Mouse (Mus musculus) liver, embryonic 12.5 days (tissue): Measurements from ENCODE around the gene Fam178b. TPM values are rescaled to one million over a fixed set of nuclear protein-coding genes. Genes with fewer than 3 reads are reported as not detected.
A peak's percentile ranks its signal among the peaks of the same experiment; 100 is the strongest.
"Not testable (repeated sequence)": the region's sequence is repeated elsewhere in the genome, so short reads cannot be mapped to it uniquely, and the experiment has no call there.

Experiments
- ATAC-seq: fragments of 200-750 bp; cut with Nextera tagmentation; 2 replicates; pipeline ENCODE4 v1.8.0; 2017; ENCODE audit warnings: moderate number of reproducible peaks, mild to moderate bottlenecking, moderate library complexity
- H3K27ac ChIP-seq: fragments of 300-500 bp; sonication (generic); 2 replicates; pipeline ENCODE4 v1.5.1; 2016; ENCODE audit warnings: mild to moderate bottlenecking
- H3K27me3 ChIP-seq: fragments of 300-500 bp; sonication (generic); replicated peaks from 2 replicates; pipeline ENCODE4 v1.6.1; 2016; ENCODE audit warnings: mild to moderate bottlenecking, moderate library complexity
- H3K36me3 ChIP-seq: fragments of 300-500 bp; sonication (generic); 2 replicates; pipeline ENCODE4 v1.6.1; 2016; ENCODE audit warnings: mild to moderate bottlenecking, moderate library complexity
- H3K4me1 ChIP-seq: fragments of 300-500 bp; sonication (generic); 2 replicates; pipeline ENCODE4 v1.6.1; 2016
- H3K4me2 ChIP-seq: fragments of 300-500 bp; sonication (generic); 2 replicates; pipeline ENCODE4 v1.6.1; 2016; ENCODE audit warnings: mild to moderate bottlenecking, moderate library complexity
- H3K4me3 ChIP-seq: fragments of 300-500 bp; sonication (generic); 2 replicates; pipeline ENCODE4 v1.5.1; 2016; ENCODE audit warnings: mild to moderate bottlenecking, moderate library complexity
- H3K9ac ChIP-seq: fragments of 300-500 bp; sonication (generic); 2 replicates; pipeline ENCODE4 v1.6.1; 2016; ENCODE audit warnings: mild to moderate bottlenecking, moderate library complexity
- H3K9me3 ChIP-seq: fragments of 300-500 bp; sonication (generic); replicated peaks from 2 replicates; pipeline ENCODE4 v1.6.1; 2016; ENCODE audit warnings: mild to moderate bottlenecking, moderate library complexity
- WGBS: fragments of 180-500 bp; shearing (Covaris S2); methylation state at CpG from one replicate; pipeline ENCODE4 v1.1.7; 2016; ENCODE audit not compliant: insufficient replicate concordance; 5-methylcytosine and 5-hydroxymethylcytosine counted together
- polyA plus RNA-seq: library from polyadenylated mRNA; unstranded; fragments of >200 nt; fragmentation: Nextera tagmentation; extraction: Ambion mirVana; gene quantifications from 2 replicates; pipeline ENCODE4 v1.2.1, GENCODE M21; 2016

Fam178b gene
- polyA plus RNA-seq, 1 experiment from 2014 or later = not detected

DNA sequence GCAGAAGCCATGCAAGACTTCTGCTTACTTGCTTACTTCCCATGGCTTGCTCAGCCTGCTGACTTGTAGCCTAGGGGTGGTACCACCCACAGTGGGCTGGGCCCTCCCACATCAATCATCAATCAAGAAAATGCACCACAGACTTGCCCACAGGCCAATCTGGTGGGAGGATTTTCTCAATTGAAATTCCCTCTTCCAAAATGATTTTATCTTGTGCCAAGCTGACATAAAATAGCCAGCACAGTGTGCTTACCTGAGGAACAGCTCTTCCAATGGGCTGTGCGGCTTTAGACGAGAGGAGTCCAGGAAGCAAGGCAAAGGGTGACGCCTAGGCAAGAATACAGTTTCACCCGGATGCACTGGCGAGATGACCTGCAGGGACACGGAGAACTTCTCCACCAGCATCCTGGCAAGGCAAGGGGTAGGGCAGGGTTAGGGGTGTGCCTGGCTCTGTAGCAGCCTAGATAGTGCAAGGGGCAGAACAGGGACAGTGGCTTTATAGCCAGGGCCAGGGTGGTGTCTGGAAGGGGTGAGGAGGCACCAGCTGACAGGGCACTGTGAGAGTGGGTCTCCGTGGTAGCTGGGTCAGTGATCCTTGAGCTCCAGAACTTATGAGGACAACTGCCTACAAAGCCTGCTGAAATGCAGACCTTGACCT lies 38.9 kb downstream of the Fam178b start:
- Histone ChIP-seq H3K4me1 (peaks cover 24% of the 10 kb centered on the region), H3K36me3 (no peaks in the 10 kb centered on the region), H3K4me3 (no peak overlapping the region), H3K9ac (no peak overlapping the region), H3K27me3 (0 out of 2 replicates have a peak, but pooled peaks cover 3% of the 10 kb centered on the region), H3K4me2 (no peak overlapping the region), H3K9me3 (no peaks in the 10 kb centered on the region), H3K27ac (no peak overlapping the region)
- no peak; the same call in 1 of the 2 replicates for ATAC-seq
- WGBS = 67% methylated on average over 7 of the region's 7 CpGs

DNA sequence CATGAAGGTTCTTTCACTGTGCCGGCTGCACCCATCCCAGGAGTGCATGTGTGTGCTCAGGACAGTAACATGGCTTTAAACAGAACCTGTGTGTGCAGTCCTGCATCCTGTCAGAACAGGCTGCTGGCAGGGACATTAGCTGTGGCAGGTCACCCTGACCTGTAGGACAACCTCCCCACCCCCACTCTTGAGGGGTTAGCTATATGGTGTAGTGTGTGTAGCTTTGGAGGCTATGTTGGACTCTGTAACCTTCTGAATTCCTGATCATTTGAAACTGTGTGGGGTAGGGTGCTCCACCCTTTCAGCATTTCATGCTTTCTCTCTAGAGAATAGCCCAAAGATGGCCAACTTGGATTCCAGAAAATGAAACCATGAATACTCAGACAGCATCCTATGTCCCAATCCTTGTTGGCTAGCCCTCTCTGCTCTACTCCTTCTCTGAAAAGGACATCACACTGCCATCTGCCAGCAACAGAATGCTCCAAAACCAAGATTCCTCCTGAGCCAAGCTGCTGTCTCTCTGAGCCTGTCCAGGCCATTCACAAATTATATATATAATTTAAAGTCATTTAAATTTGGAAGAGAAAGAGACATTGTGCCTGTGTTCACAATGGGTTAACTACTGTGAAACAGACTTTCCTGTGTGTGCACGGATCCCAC lies 47.0 kb downstream of the Fam178b start:
- 73% methylated on average over 2 of the region's 2 CpGs for WGBS
- peak; percentile 36; the same call in 1 of the 2 replicates for ATAC-seq
- H3K36me3 ChIP-seq = no peaks in the 10 kb centered on the region

DNA sequence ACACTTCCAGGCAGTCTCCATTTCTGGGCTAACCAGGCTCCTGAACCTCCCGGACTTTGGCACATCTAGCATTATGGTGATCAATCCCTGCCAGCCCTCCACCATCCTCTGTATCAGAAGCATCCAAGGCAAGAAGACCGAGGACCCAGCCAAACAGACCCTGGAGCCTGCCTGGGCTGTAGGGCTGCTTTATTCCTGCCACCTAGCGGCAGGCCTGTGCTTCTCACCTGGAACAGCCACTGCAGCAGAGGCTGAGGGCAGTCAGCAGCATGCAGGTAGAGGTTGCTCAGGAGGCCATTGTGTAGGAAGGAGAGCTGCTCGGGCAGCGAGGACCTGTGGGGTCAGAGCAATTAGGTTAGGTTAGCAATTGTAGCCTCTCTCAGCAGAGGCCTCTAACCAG lies 48.0 kb downstream of the Fam178b start:
- no peak overlapping the region for H3K4me3 ChIP-seq
- H3K9ac ChIP-seq = no peak overlapping the region
- ATAC-seq = no peak
- H3K27me3 ChIP-seq = no peaks in the 10 kb centered on the region
- no peaks in the 10 kb centered on the region for H3K36me3 ChIP-seq
- 23% methylated on average over 5 of the region's 5 CpGs for WGBS
- H3K4me2 ChIP-seq = no peak overlapping the region
- no peak overlapping the region for H3K27ac ChIP-seq
- no peaks in the 10 kb centered on the region for H3K9me3 ChIP-seq
- 0 out of 2 replicates have a peak, but pooled peaks cover 3% of the 10 kb centered on the region for H3K4me1 ChIP-seq

More for the DNA sequence above, 47.0 kb downstream of the Fam178b start:
- Histone ChIP-seq H3K9me3 (no peaks in the 10 kb centered on the region), H3K27me3 (no peaks in the 10 kb centered on the region), H3K4me2 (no peak overlapping the region), H3K9ac (no peak overlapping the region), H3K27ac (no peak overlapping the region), H3K4me3 (no peak overlapping the region), H3K4me1 (peaks cover 8% of the 10 kb centered on the region; the same call in 1 of the 2 replicates)

DNA sequence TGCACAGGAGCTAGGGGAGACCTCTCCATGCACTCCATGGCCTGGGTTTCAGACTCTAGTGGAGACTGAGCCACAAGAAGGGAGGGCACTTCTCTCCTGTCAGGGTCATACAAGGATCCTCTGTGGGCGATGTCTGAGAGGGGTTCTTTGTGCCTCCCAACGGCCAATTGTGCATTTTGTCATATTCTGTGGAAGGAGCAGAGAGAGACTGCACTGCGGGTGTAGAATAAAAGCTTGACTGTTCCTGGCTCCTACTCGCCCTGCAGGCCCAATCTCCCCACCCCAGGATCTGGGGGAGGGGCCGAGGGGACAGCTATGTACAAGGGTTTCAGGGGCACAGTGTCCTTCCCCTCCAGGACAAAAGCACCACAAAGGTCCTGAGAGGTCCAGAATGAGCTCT lies 49.1 kb downstream of the Fam178b start:
- no peak for ATAC-seq
- H3K9ac ChIP-seq = no peak overlapping the region
- no peaks in the 10 kb centered on the region for H3K9me3 ChIP-seq
- no peak overlapping the region for H3K4me3 ChIP-seq
- H3K36me3 ChIP-seq = no peaks in the 10 kb centered on the region
- H3K4me1 ChIP-seq = 0 out of 2 replicates have a peak, but pooled peaks cover 3% of the 10 kb centered on the region
- H3K27ac ChIP-seq = no peak overlapping the region
- 53% methylated on average over 5 of the region's 5 CpGs for WGBS
- H3K4me2 ChIP-seq = no peak overlapping the region
- H3K27me3 ChIP-seq = 0 out of 2 replicates have a peak, but pooled peaks cover 2% of the 10 kb centered on the region

DNA sequence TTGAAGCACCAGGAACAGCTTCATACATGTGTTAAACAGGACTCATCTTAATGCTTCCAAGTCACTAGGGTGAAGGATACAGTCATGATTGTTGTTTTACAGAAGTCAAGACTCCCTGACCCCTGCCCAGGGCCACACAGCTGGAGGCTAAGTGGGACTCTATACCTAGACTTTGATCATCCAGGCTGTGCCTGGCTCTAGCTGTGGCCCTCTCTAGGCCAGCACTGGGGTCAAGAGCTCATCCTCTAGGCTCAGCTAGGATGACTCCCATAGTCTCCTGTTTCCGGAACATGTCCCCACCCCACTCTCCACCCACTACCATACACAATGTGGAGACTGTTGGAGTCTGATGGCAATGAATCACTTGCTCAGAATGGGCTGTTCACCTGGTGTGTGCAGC lies 50.1 kb downstream of the Fam178b start:
- H3K27ac ChIP-seq = no peak overlapping the region
- 0 out of 2 replicates have a peak, but pooled peaks cover 2% of the 10 kb centered on the region for H3K27me3 ChIP-seq
- 88% methylated on average over 1 of the region's 1 CpGs for WGBS
- 0 out of 2 replicates have a peak, but pooled peaks cover 3% of the 10 kb centered on the region for H3K4me1 ChIP-seq
- no peak overlapping the region for H3K9ac ChIP-seq
- no peaks in the 10 kb centered on the region for H3K36me3 ChIP-seq
- no peak overlapping the region for H3K4me3 ChIP-seq
- ATAC-seq = no peak
- no peaks in the 10 kb centered on the region for H3K9me3 ChIP-seq
- no peak overlapping the region for H3K4me2 ChIP-seq

DNA sequence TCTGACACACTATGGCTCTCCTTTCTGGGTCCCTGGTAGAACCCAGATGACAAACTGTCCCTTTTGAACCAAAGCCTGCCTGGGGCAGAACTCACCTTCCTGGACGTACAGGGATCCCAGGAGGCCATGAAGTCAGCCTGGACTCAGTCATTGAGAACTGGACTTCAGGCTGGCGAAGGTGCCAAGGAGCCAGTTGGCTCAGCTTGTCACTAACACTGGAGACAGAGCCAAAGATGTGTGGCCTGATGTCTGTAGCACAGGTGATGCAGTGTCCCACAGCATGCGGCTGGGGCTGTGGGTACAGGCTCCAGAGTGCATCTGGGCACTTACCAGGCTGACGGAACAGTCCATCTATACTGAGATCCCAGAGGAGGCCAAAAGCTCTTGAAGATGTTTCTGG lies 50.9 kb downstream of the Fam178b start:
- no peak for ATAC-seq
- H3K36me3 ChIP-seq = no peaks in the 10 kb centered on the region
- H3K9me3 ChIP-seq = no peaks in the 10 kb centered on the region

DNA sequence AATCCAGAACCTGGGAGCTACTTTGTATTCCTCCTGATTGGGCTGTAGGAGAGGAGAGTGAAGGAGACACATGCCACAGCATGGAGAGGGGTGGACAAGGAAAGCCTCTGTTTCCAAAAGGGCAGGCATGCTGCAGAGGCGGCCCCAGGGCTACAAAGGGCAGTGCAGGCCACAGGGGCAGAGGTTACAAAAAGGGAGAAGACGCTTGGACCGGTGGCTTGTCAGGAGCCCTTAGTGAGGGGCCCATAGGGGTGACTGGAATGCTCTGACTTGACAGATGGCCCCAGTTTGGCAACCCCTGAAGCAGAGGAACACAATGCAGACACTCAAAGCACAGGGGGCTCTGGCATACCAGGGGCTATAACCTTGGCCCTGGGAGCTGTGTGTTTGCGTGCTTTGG lies 51.6 kb downstream of the Fam178b start:
- H3K36me3 ChIP-seq = no peaks in the 10 kb centered on the region
- H3K27ac ChIP-seq = no peak overlapping the region
- 59% methylated on average over 4 of the region's 4 CpGs for WGBS
- H3K4me2 ChIP-seq = no peak overlapping the region
- no peak for ATAC-seq
- no peaks in the 10 kb centered on the region for H3K4me1 ChIP-seq
- no peak overlapping the region for H3K4me3 ChIP-seq
- H3K9me3 ChIP-seq = no peaks in the 10 kb centered on the region
- 0 out of 2 replicates have a peak, but pooled peaks cover 2% of the 10 kb centered on the region for H3K27me3 ChIP-seq
- H3K9ac ChIP-seq = no peak overlapping the region

More for the DNA sequence above, 50.9 kb downstream of the Fam178b start:
- H3K27me3 ChIP-seq = 0 out of 2 replicates have a peak, but pooled peaks cover 2% of the 10 kb centered on the region
- no peak overlapping the region for H3K27ac ChIP-seq
- no peak overlapping the region for H3K4me3 ChIP-seq
- whole genome bisulfite sequencing = 82% methylated on average over 4 of the region's 4 CpGs
- no peak overlapping the region for H3K9ac ChIP-seq
- H3K4me1 ChIP-seq = no peaks in the 10 kb centered on the region
- no peak overlapping the region for H3K4me2 ChIP-seq

DNA sequence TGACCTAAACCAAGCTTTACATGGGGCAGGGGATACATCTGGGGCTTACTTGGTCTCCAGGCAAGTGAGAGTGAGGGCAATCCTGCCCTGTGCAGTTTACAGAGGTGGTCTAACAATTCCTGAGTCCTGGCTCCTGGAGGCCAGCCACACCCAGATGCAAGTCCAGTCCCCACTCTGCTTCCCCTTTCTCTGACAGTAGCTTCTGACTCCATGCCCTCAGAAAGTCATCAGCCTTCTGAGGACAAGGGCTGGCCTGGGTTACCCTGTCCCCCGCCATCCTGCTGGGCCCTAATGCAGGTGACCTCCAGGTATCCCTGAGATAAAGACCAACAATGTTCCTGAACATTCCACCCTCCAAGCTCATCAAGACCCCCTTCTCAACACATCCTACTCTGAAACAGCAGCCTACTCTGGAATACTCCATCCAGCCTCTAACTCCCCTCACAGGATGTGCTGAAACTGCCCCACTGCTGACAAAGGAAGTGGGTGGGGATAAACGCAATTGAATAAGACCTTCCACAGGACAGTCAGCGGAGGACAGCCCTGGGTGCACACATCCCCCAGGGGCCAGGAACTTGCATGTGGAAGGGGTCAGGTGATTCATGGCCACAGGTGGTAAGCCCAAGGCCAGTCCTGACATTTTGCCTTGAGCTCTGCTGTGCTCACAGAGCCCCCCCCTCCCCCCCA lies 52.8 kb downstream of the Fam178b start:
- ATAC-seq = no peak
- Histone ChIP-seq H3K27ac (no peak overlapping the region), H3K4me1 (no peaks in the 10 kb centered on the region), H3K36me3 (no peaks in the 10 kb centered on the region), H3K27me3 (0 out of 2 replicates have a peak, but pooled peaks cover 2% of the 10 kb centered on the region), H3K9me3 (no peaks in the 10 kb centered on the region), H3K9ac (no peak overlapping the region), H3K4me3 (no peak overlapping the region), H3K4me2 (no peak overlapping the region)
- 32% methylated on average over 3 of the region's 3 CpGs for WGBS

DNA sequence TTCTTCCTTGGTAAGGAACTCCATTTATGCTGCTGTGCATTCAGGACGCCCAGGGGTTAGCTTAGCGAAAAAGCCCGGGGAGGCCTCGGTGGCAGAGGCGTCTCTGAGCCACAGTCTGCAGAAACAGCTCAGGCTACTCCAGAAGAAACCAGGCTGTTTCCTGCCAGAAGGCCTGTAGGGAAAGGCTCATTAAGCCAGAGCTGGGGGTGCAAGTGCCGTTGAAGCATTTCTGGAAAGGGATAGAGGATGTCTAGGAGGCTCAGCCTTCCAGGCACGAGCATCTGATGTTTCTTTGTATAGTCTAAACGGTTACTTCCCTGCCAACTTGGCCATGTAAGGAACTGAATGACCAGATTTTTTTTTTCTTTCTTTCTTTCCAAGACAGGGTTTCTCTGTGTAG lies 54.4 kb downstream of the Fam178b start:
- Histone ChIP-seq H3K27me3 (0 out of 2 replicates have a peak, but pooled peaks cover 2% of the 10 kb centered on the region), H3K36me3 (no peaks in the 10 kb centered on the region), H3K4me2 (no peak overlapping the region), H3K9me3 (no peaks in the 10 kb centered on the region), H3K27ac (no peak overlapping the region), H3K9ac (no peak overlapping the region), H3K4me1 (no peaks in the 10 kb centered on the region), H3K4me3 (no peak overlapping the region)
- ATAC-seq = no peak
- 54% methylated on average over 8 of the region's 8 CpGs for WGBS

DNA sequence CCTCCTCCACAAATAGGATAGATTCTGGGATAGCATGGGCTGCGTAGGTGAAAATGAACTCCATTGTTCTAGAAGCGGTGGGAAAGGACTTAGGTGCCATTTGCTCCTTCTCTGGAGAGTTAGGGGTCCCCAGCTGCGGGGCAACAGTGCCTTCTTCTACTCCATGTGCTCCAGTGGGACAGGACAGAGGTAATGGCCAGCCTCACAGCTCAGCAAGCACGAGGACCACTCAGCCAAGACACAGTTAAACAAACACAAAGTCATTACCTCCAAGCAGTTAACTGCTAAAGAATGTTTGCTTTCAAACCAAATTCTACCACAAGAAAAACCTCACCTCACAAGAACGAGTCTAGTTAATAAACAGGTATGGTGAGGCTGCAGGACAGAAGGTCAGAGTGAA lies 57.5 kb downstream of the Fam178b start:
- 56% methylated on average over 5 of the region's 5 CpGs for WGBS
- H3K27ac ChIP-seq = no peak overlapping the region
- no peaks in the 10 kb centered on the region for H3K36me3 ChIP-seq
- no peaks in the 10 kb centered on the region for H3K9me3 ChIP-seq
- H3K4me3 ChIP-seq = no peak overlapping the region
- no peak for ATAC-seq
- no peaks in the 10 kb centered on the region for H3K4me1 ChIP-seq
- H3K27me3 ChIP-seq = 0 out of 2 replicates have a peak, but pooled peaks cover 8% of the 10 kb centered on the region
- H3K4me2 ChIP-seq = no peak overlapping the region
- H3K9ac ChIP-seq = no peak overlapping the region

DNA sequence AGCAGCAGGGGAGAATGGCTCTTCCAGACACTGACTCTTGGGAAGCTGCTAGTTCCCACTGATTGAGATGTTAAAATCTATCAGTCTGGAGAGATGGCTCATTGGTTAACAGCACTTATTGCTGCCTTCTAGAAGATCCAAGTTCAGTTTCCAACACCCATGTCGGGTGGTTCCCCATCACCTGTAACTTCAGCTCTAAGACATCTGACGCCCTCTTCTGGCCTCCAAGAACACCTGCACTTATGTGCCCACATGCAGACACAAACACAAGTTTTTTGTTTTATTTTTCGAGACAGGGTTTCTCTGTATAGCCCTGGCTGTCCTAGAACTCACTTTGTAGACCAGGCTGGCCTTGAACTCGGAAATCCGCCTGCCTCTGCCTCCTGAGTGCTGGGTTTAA lies 67.0 kb downstream of the Fam178b start:
- H3K4me2 ChIP-seq, H3K4me1 ChIP-seq, ATAC-seq, H3K36me3 ChIP-seq, H3K9me3 ChIP-seq, H3K27ac ChIP-seq, H3K9ac ChIP-seq, H3K4me3 ChIP-seq: not testable (repeated sequence)
- WGBS = 64% methylated on average over 5 of the region's 5 CpGs
- H3K27me3 ChIP-seq = 0 out of 2 replicates have a peak, but pooled peaks cover 10% of the 10 kb centered on the region

DNA sequence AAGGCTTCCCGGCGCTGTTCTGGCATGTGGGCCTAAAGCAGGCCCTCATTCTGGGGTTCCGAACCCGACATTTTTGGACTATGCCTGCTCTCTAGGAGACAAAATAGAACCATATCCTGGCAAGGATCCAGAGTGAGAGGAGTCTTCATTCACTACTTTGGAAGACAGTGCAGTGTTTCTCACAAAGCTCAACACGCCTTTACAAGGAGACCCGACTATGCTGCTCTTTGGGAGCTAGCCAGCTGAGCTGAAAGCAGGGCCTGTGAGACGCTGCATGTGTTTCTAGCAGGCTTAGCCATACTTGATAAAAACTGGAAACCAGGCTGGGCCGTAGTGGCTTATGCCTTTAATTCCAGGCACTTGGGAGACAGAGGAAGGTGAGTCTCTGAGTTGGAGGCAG lies 67.8 kb downstream of the Fam178b start:
- Histone ChIP-seq H3K9me3 (no peaks in the 10 kb centered on the region), H3K27ac (no peak overlapping the region), H3K4me2 (no peak overlapping the region), H3K27me3 (0 out of 2 replicates have a peak, but pooled peaks cover 5% of the 10 kb centered on the region), H3K36me3 (no peaks in the 10 kb centered on the region), H3K4me3 (no peak overlapping the region), H3K9ac (no peak overlapping the region), H3K4me1 (no peaks in the 10 kb centered on the region)
- 73% methylated on average over 8 of the region's 8 CpGs for WGBS
- no peak for ATAC-seq
